Comparison of ENCODE assay signal across 7 mouse cellular contexts in genomic region chr10:76531828-76532227, GRCm38 (mm10). TPM values are rescaled to one million over a fixed set of nuclear protein-coding genes. Genes with fewer than 3 reads are reported as not detected.
DNase-seq lines count a peak whose midpoint lies in the region; ATAC-seq and TF ChIP-seq lines count a peak whose summit lies in the region.

No protein-coding gene starts in this region.

- peak overlapping the region; percentile 75 for H3K4me2 ChIP-seq in neural tube, embryonic 11.5 days (ENCODE audit: low read depth)
- peak overlapping the region; percentile 85 for H3K4me2 ChIP-seq in limb, embryonic 14.5 days (replicated peaks; ENCODE audit: low read depth, low read length, severe bottlenecking)
- H3K4me2 ChIP-seq in stomach, postnatal 0 days (replicated peaks; ENCODE audit: low read depth), result peak overlapping the region; percentile 92

- H3K27ac ChIP-seq in neural tube, embryonic 11.5 days (ENCODE audit: low read depth, low read length), result no peak overlapping the region
- no peak overlapping the region for H3K27ac ChIP-seq in embryonic fibroblast, embryonic 13.5 days (ENCODE audit: insufficient read depth, low read length)
- H3K27ac ChIP-seq in limb, embryonic 14.5 days (replicated peaks; ENCODE audit: low read depth, low read length), result 0 out of 2 replicates have a peak overlapping the region, but pooled peaks have one; percentile 2
- H3K27ac ChIP-seq in stomach, postnatal 0 days (replicated peaks), result peak overlapping the region; percentile 78

- 2% methylated on average over 14 of the region's 14 CpGs for WGBS in neural tube, embryonic 11.5 days
- WGBS in limb, embryonic 14.5 days, result 2% methylated on average over 12 of the region's 14 CpGs
- whole genome bisulfite sequencing in stomach, postnatal 0 days, result under 1% methylated on average over 14 of the region's 14 CpGs

- no peaks in the 10 kb centered on the region for H3K9me3 ChIP-seq in neural tube, embryonic 11.5 days (ENCODE audit: control insufficient read depth, low read length)
- no peaks in the 10 kb centered on the region for H3K9me3 ChIP-seq in limb, embryonic 14.5 days (ENCODE audit: control insufficient read depth, low read length)
- H3K9me3 ChIP-seq in stomach, postnatal 0 days (ENCODE audit: control insufficient read depth, low read length), result no peaks in the 10 kb centered on the region

- H3K27me3 ChIP-seq in neural tube, embryonic 11.5 days (ENCODE audit: control insufficient read depth, insufficient read depth, low read length), result no peaks in the 10 kb centered on the region
- no peaks in the 10 kb centered on the region for H3K27me3 ChIP-seq in limb, embryonic 14.5 days (ENCODE audit: control insufficient read depth, insufficient read depth, low read length)
- no peaks in the 10 kb centered on the region for H3K27me3 ChIP-seq in stomach, postnatal 0 days (ENCODE audit: control insufficient read depth, insufficient read depth, low read length)

- H3K4me3 ChIP-seq in neural tube, embryonic 11.5 days (ENCODE audit: low read depth, low read length), result peak overlapping the region; percentile 61
- peak overlapping the region; percentile 66 for H3K4me3 ChIP-seq in embryonic fibroblast, embryonic 13.5 days (ENCODE audit: insufficient read depth, low read length)
- peak overlapping the region; percentile 50 for H3K4me3 ChIP-seq in limb, embryonic 14.5 days (replicated peaks; ENCODE audit: low read length)
- peak overlapping the region; percentile 59 for H3K4me3 ChIP-seq in stomach, postnatal 0 days (ENCODE audit: low read depth, low read length)

- peak overlapping the region; percentile 47 for H3K9ac ChIP-seq in neural tube, embryonic 11.5 days (ENCODE audit: low read length)
- peak overlapping the region; percentile 54 for H3K9ac ChIP-seq in limb, embryonic 14.5 days (ENCODE audit: low read depth, low read length, severe bottlenecking)
- H3K9ac ChIP-seq in stomach, postnatal 0 days (ENCODE audit: low read length), result peak overlapping the region; percentile 72

- ATAC-seq in neural tube, embryonic 11.5 days (ENCODE audit: insufficient read depth, low FRiP score, low TSS enrichment), result peak; percentile 1; the same call in 1 of the 2 replicates
- ATAC-seq in limb, embryonic 14.5 days (ENCODE audit: low FRiP score, low read depth), result 0 out of 2 replicates have a peak, but pooled peaks have one; percentile 4
- peak; percentile 16 for ATAC-seq in stomach, postnatal 0 days (ENCODE audit: low FRiP score, low TSS enrichment)
- no peak for ATAC-seq in activated CD4-positive, CD25-positive, alpha-beta regulatory T cell, adult 4 months

- TF ChIP-seq EP300 in stomach, postnatal 0 days (optimal IDR thresholded peaks at IDR 0.05), result no peak

- no peak for TF ChIP-seq POLR2A in embryonic fibroblast, embryonic 13.5 days (IDR thresholded peaks at IDR 0.05; ENCODE audit: low read depth, low read length)
- TF ChIP-seq POLR2A in limb, embryonic 14.5 days (IDR thresholded peaks at IDR 0.05; ENCODE audit: borderline replicate concordance, extremely low read depth, insufficient read depth, insufficient read length), result no peak

- TF ChIP-seq CTCF in embryonic fibroblast, embryonic 13.5 days (IDR thresholded peaks at IDR 0.05; ENCODE audit: borderline replicate concordance, insufficient read depth, low read length), result no peak
- TF ChIP-seq CTCF in stomach, postnatal 0 days (IDR thresholded peaks at IDR 0.05; ENCODE audit: low read depth), result no peak

- peaks cover 4% of the 10 kb centered on the region; the same call in 1 of the 2 replicates for H3K36me3 ChIP-seq in neural tube, embryonic 11.5 days (ENCODE audit: control insufficient read depth, insufficient read depth, low read length)
- H3K36me3 ChIP-seq in limb, embryonic 14.5 days (ENCODE audit: control insufficient read depth, insufficient read depth, low read length), result peaks cover 23% of the 10 kb centered on the region
- H3K36me3 ChIP-seq in stomach, postnatal 0 days (ENCODE audit: control insufficient read depth, insufficient read depth, low read length), result no peaks in the 10 kb centered on the region; the same call in 1 of the 2 replicates

- DNase-seq in neural tube, embryonic 11.5 days (ENCODE audit: low spot score), result no peak
- DNase-seq in neural tube, embryonic 10.5 days (ENCODE audit: extremely low spot score, low spot score), result no peak
- no peak for DNase-seq in limb, embryonic 14.5 days (ENCODE audit: low spot score)
- DNase-seq in stomach, postnatal 0 days (ENCODE audit: low spot score), result no peak
- no peak for DNase-seq in spleen, postnatal 36 days (ENCODE audit: low spot score in 2 of 2)

- H3K4me1 ChIP-seq in neural tube, embryonic 11.5 days (ENCODE audit: control insufficient read depth, insufficient read depth, low read length), result peaks cover 5% of the 10 kb centered on the region; the same call in 1 of the 2 replicates
- no peaks in the 10 kb centered on the region for H3K4me1 ChIP-seq in embryonic fibroblast, embryonic 13.5 days (ENCODE audit: control insufficient read depth, insufficient read depth, low read length)
- peaks cover 3% of the 10 kb centered on the region; the same call in 1 of the 2 replicates for H3K4me1 ChIP-seq in limb, embryonic 14.5 days (ENCODE audit: control insufficient read depth, insufficient read depth, low read length)
- H3K4me1 ChIP-seq in stomach, postnatal 0 days (replicated peaks; ENCODE audit: control insufficient read depth, insufficient read depth), result no peaks in the 10 kb centered on the region

RNA-seq across cellular contexts. Expression of gene Lss, which starts 0.4 kb away (rescaled TPM):
- polyA plus RNA-seq in neural tube, embryonic 11.5 days (2014; fragmentation: Nextera tagmentation; extraction: Ambion mirVana), result 47.9 and 60.9 TPM in 2 replicates
- 32.8 and 34.0 TPM in 2 replicates for polyA plus RNA-seq in embryonic fibroblast, embryonic 13.5 days (2011; ENCODE audit: insufficient read length, low read depth, missing spikeins)
- polyA plus RNA-seq in limb, embryonic 14.5 days (2012; rRNA removed), result 30.2 and 34.9 TPM in 2 replicates
- 23.7 and 25.4 TPM in 2 replicates for polyA plus RNA-seq in limb, embryonic 14.5 days (2014; fragmentation: Nextera tagmentation; extraction: Ambion mirVana)
- polyA plus RNA-seq in stomach, postnatal 0 days (2015; fragmentation: Nextera tagmentation; extraction: Ambion mirVana), result 27.1 and 31.8 TPM in 2 replicates
- 10 to 100 TPM in 1 of 2 experiments, 1 to 10 TPM in 1; 8.5 to 13.7 TPM for polyA plus RNA-seq in activated CD4-positive, CD25-positive, alpha-beta regulatory T cell, adult 4 months (2017; shearing (Covaris generic))

RNA-seq across cellular contexts. Expression of gene Spatc1l, which starts 30.2 kb away (rescaled TPM):
- not detected in 2 replicates for polyA plus RNA-seq in neural tube, embryonic 11.5 days (2014; fragmentation: Nextera tagmentation; extraction: Ambion mirVana)
- not detected in 2 replicates for polyA plus RNA-seq in embryonic fibroblast, embryonic 13.5 days (2011; ENCODE audit: insufficient read length, low read depth, missing spikeins)
- polyA plus RNA-seq in limb, embryonic 14.5 days (2012; rRNA removed), result 0.05 and 0.13 TPM in 2 replicates
- not detected in 2 replicates for polyA plus RNA-seq in limb, embryonic 14.5 days (2014; fragmentation: Nextera tagmentation; extraction: Ambion mirVana)
- polyA plus RNA-seq in stomach, postnatal 0 days (2015; fragmentation: Nextera tagmentation; extraction: Ambion mirVana), result not detected in 2 replicates
- not detected for polyA plus RNA-seq in activated CD4-positive, CD25-positive, alpha-beta regulatory T cell, adult 4 months (2017; shearing (Covaris generic))

RNA-seq across cellular contexts. Expression of gene Ftcd, which starts 43.6 kb away (rescaled TPM):
- not detected in 2 replicates for polyA plus RNA-seq in neural tube, embryonic 11.5 days (2014; fragmentation: Nextera tagmentation; extraction: Ambion mirVana)
- polyA plus RNA-seq in embryonic fibroblast, embryonic 13.5 days (2011; ENCODE audit: insufficient read length, low read depth, missing spikeins), result not detected in 2 replicates
- 0.08 TPM in 2 replicates for polyA plus RNA-seq in limb, embryonic 14.5 days (2012; rRNA removed)
- polyA plus RNA-seq in limb, embryonic 14.5 days (2014; fragmentation: Nextera tagmentation; extraction: Ambion mirVana), result 0.06 and 0.50 TPM in 2 replicates
- 0.22 and 0.42 TPM in 2 replicates for polyA plus RNA-seq in stomach, postnatal 0 days (2015; fragmentation: Nextera tagmentation; extraction: Ambion mirVana)
- not detected for polyA plus RNA-seq in activated CD4-positive, CD25-positive, alpha-beta regulatory T cell, adult 4 months (2017; shearing (Covaris generic))

Comparison
In these comparisons a context has a peak if more than half of its experiments do, and no peak if none do; other contexts are left out.
1. H3K27ac ChIP-seq: peak in limb, embryonic 14.5 days (single experiment) and stomach, postnatal 0 days (single experiment); none in neural tube, embryonic 11.5 days (single experiment) and embryonic fibroblast, embryonic 13.5 days (single experiment).
2. Peak in every context shown above with its lines, with median percentiles within 50 percentile points of each other: H3K4me2 ChIP-seq, H3K4me3 ChIP-seq and H3K9ac ChIP-seq.